Mouse (Mus musculus): Measurements from ENCODE around the gene Retreg1. TPM values are rescaled to one million over a fixed set of nuclear protein-coding genes. Genes with fewer than 3 reads are reported as not detected.

Gene Retreg1
- total and polyA plus RNA-seq, 3 experiments: 41.0 to 328 (median 248) TPM

DNA sequence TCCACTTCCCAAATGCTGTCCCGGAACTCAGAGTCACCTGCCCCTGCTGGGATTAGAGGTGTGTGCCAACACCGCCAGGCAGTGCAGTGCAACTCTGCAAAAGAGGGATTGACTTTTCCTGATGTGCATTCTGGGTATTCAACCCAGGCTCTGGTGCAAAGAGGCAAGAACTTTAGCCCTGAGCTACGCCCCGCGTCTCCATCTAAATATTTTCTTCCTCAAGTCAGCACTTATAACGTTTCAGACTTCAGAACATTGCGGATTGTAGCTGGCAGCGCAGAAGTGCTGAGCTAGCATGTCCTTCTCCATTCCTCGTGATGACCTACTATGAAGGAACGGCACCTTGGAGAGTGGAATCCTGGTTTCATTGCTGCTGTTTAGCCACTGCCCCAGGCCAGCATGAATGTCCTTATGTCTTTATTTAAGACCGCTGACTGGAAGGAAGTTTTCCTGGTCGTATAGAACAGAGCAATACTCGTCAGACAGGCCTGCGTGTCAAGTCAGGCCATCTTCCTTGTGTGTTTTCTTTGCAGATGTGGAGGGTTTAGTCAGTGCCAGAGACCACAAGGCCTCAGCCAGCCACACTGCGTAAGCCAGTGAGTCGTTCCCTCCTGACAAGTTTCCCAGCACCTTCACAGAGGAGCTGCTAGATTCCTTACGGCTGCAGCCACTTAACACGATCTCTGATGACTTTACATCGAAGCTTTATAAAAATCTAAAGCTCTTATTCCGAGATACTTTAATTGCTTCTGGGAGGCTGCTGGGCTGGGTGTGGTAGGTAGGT is 34.1 kb upstream of the Retreg1 start:
- Histone ChIP-seq H3K4me1 (ENCODE audit: control insufficient read depth, insufficient read depth, low read length) (no peaks in the 10 kb centered on the region), H3K27me3 (ENCODE audit: control insufficient read depth, insufficient read depth, low read length) (no peaks in the 10 kb centered on the region), H3K9ac (ENCODE audit: low read depth, low read length) (no peak overlapping the region), H3K27ac (no peak overlapping the region), H3K79me2 (replicated peaks; ENCODE audit: control insufficient read depth, insufficient read depth, low read length) (no peaks in the 10 kb centered on the region), H3K36me3 (ENCODE audit: control insufficient read depth, insufficient read depth, low read length) (no peaks in the 10 kb centered on the region), H3K4me3 (no peak overlapping the region)
- WGBS: 86% methylated on average over 20 of the region's 20 CpGs
- intact Hi-C loops (cut with DNase I): no loop called here
- TF ChIP-seq EP300 (IDR thresholded peaks at IDR 0.05; ENCODE audit: insufficient read depth, low read depth, low read length): no peak
- TF ChIP-seq POLR2A (IDR thresholded peaks at IDR 0.05; ENCODE audit: insufficient read depth, low read depth, low read length): no peak
- TF ChIP-seq CTCF (IDR thresholded peaks at IDR 0.05): no peak
- DNase-seq: no peak

- Histone ChIP-seq H3K27me3 (ENCODE audit: control insufficient read depth, insufficient read depth, low read length) (no peaks in the 10 kb centered on the region), H3K4me3 (no peak overlapping the region), H3K27ac (no peak overlapping the region), H3K9ac (ENCODE audit: low read depth, low read length) (no peak overlapping the region), H3K36me3 (ENCODE audit: control insufficient read depth, insufficient read depth, low read length) (no peaks in the 10 kb centered on the region), H3K4me1 (ENCODE audit: control insufficient read depth, insufficient read depth, low read length) (no peaks in the 10 kb centered on the region), H3K79me2 (replicated peaks; ENCODE audit: control insufficient read depth, insufficient read depth, low read length) (no peaks in the 10 kb centered on the region)
- 64% methylated on average over 6 of the region's 6 CpGs for WGBS
- TF ChIP-seq POLR2A (IDR thresholded peaks at IDR 0.05; ENCODE audit: insufficient read depth, low read depth, low read length) (no peak), EP300 (IDR thresholded peaks at IDR 0.05; ENCODE audit: insufficient read depth, low read depth, low read length) (no peak), CTCF (IDR thresholded peaks at IDR 0.05) (no peak)
- intact Hi-C loops (cut with DNase I): loop anchor here (2.0 to 5.0 kb wide), 3 partner anchors 38 to 151 kb away; no protein-coding TSS in a partner anchor
- no peak for DNase-seq
Measured at GRCm38 (mm10) chr15:25809669-25810068, 33.3 kb upstream of the Retreg1 start.

DNA sequence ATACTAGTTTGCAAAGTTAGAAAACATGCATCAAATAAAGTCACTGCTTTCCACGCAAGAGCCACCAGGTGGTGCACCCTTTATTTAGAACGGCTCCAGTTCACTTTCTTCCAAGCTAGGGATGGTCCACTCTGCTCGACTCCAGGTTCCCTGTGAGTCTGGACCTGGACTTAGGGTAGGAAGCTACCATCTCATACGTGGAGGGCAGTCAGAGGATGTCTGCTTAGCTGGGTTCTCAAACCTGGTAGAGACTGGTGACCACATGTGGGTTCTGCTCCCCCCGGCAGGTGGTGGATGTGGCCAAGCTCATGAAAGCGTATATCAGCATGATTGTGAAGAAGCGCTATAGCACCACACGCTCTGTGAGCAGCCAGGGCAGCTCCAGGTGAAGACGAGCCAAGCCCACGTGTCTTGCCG is 31.1 kb upstream of the Retreg1 start:
- Histone ChIP-seq H3K27ac (no peak overlapping the region), H3K27me3 (ENCODE audit: control insufficient read depth, insufficient read depth, low read length) (no peaks in the 10 kb centered on the region), H3K4me1 (ENCODE audit: control insufficient read depth, insufficient read depth, low read length) (no peaks in the 10 kb centered on the region), H3K9ac (ENCODE audit: low read depth, low read length) (no peak overlapping the region), H3K4me3 (no peak overlapping the region), H3K36me3 (ENCODE audit: control insufficient read depth, insufficient read depth, low read length) (no peaks in the 10 kb centered on the region), H3K79me2 (replicated peaks; ENCODE audit: control insufficient read depth, insufficient read depth, low read length) (no peaks in the 10 kb centered on the region)
- TF ChIP-seq CTCF (IDR thresholded peaks at IDR 0.05) (peak; percentile 65), POLR2A (IDR thresholded peaks at IDR 0.05; ENCODE audit: insufficient read depth, low read depth, low read length) (no peak)
- 65% methylated on average over 11 of the region's 11 CpGs for WGBS
- peak; percentile 29 to 34 for DNase-seq
- intact Hi-C loops (cut with DNase I): loop anchor here (2.0 to 5.0 kb wide), 3 partner anchors 35 to 149 kb away; no protein-coding TSS in a partner anchor

- TF ChIP-seq CTCF (IDR thresholded peaks at IDR 0.05): no peak
- TF ChIP-seq EP300 (IDR thresholded peaks at IDR 0.05; ENCODE audit: insufficient read depth, low read depth, low read length): no peak
- H3K27me3 ChIP-seq (ENCODE audit: control insufficient read depth, insufficient read depth, low read length): no peaks in the 10 kb centered on the region
- DNase-seq: no peak
Measured at GRCm38 (mm10) chr15:25812479-25812878, 30.5 kb upstream of the Retreg1 start.

DNA sequence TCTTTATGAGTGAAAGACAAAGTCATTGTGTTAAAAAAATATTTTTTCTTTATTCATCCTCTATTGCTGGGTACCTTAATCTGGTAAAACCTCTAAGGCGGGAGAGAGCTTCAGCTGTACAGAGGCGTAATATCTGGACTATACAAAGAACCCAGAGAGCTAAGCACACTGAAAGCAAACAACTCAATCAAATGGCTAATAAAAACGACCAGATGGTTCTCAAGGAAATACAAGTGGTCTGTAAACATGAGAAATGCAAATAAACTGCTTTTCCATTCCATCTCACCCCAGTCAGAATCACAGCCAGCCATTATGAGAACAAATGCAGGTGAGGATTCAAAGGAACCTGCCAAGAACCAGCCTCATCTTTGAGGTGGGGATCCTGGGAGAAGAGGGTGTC is 28.4 kb upstream of the Retreg1 start:
- TF ChIP-seq POLR2A (IDR thresholded peaks at IDR 0.05; ENCODE audit: insufficient read depth, low read depth, low read length) (no peak), EP300 (IDR thresholded peaks at IDR 0.05; ENCODE audit: insufficient read depth, low read depth, low read length) (no peak), CTCF (IDR thresholded peaks at IDR 0.05) (no peak)
- 88% methylated on average over 3 of the region's 3 CpGs for WGBS
- H3K36me3 ChIP-seq (ENCODE audit: control insufficient read depth, insufficient read depth, low read length): no peaks in the 10 kb centered on the region
- H3K4me3 ChIP-seq: no peak overlapping the region
- H3K27ac ChIP-seq: no peak overlapping the region
- H3K9ac ChIP-seq (ENCODE audit: low read depth, low read length): no peak overlapping the region
- intact Hi-C loops (cut with DNase I): loop anchor here (5.0 kb wide), 2 partner anchors 33 to 88 kb away; no protein-coding TSS in a partner anchor
- H3K4me1 ChIP-seq (ENCODE audit: control insufficient read depth, insufficient read depth, low read length): no peaks in the 10 kb centered on the region
- H3K27me3 ChIP-seq (ENCODE audit: control insufficient read depth, insufficient read depth, low read length): no peaks in the 10 kb centered on the region
- DNase-seq: no peak
- no peaks in the 10 kb centered on the region for H3K79me2 ChIP-seq (replicated peaks; ENCODE audit: control insufficient read depth, insufficient read depth, low read length)

More at GRCm38 (mm10) chr15:25812479-25812878, 30.5 kb upstream of the Retreg1 start:
- no peak overlapping the region for H3K9ac ChIP-seq (ENCODE audit: low read depth, low read length)
- intact Hi-C loops (cut with DNase I): loop anchor here (5.0 kb wide), 2 partner anchors 35 to 90 kb away; no protein-coding TSS in a partner anchor
- H3K79me2 ChIP-seq (replicated peaks; ENCODE audit: control insufficient read depth, insufficient read depth, low read length): no peaks in the 10 kb centered on the region
- no peak overlapping the region for H3K27ac ChIP-seq
- no peak overlapping the region for H3K4me3 ChIP-seq
- WGBS: 66% methylated on average over 12 of the region's 12 CpGs
- no peaks in the 10 kb centered on the region for H3K36me3 ChIP-seq (ENCODE audit: control insufficient read depth, insufficient read depth, low read length)
- no peaks in the 10 kb centered on the region for H3K4me1 ChIP-seq (ENCODE audit: control insufficient read depth, insufficient read depth, low read length)

- H3K4me3 ChIP-seq: no peak overlapping the region
- DNase-seq: no peak
- H3K27me3 ChIP-seq (ENCODE audit: control insufficient read depth, insufficient read depth, low read length): no peaks in the 10 kb centered on the region
- no peaks in the 10 kb centered on the region for H3K36me3 ChIP-seq (ENCODE audit: control insufficient read depth, insufficient read depth, low read length)
- intact Hi-C loops (cut with DNase I): no loop called here
- no peaks in the 10 kb centered on the region for H3K79me2 ChIP-seq (replicated peaks; ENCODE audit: control insufficient read depth, insufficient read depth, low read length)
- no peaks in the 10 kb centered on the region for H3K4me1 ChIP-seq (ENCODE audit: control insufficient read depth, insufficient read depth, low read length)
- TF ChIP-seq EP300 (IDR thresholded peaks at IDR 0.05; ENCODE audit: insufficient read depth, low read depth, low read length): no peak
- no peak for TF ChIP-seq CTCF (IDR thresholded peaks at IDR 0.05)
- H3K9ac ChIP-seq (ENCODE audit: low read depth, low read length): no peak overlapping the region
- H3K27ac ChIP-seq: no peak overlapping the region
- 94% methylated on average over 2 of the region's 2 CpGs for WGBS
Measured at GRCm38 (mm10) chr15:25817191-25817590, 25.8 kb upstream of the Retreg1 start.
